Mouse (Mus musculus) cerebellum, adult 2 months (tissue): ENCODE data around the gene Tbc1d1.

Source experiments
- CTCF ChIP-seq: fragments of 200-500 bp; IDR thresholded peaks from 2 replicates; pipeline ENCODE4 v1.5.1; 2011; ENCODE audit warnings: low read depth, mild to moderate bottlenecking, control low read depth, low read length, moderate library complexity, borderline replicate concordance; ENCODE audit not compliant: insufficient read depth
- POLR2A ChIP-seq: fragments of 200-500 bp; IDR thresholded peaks from 2 replicates; pipeline ENCODE4 v1.6.1; 2011; ENCODE audit warnings: low read length, control low read depth, borderline replicate concordance; ENCODE audit not compliant: insufficient read depth

DNA sequence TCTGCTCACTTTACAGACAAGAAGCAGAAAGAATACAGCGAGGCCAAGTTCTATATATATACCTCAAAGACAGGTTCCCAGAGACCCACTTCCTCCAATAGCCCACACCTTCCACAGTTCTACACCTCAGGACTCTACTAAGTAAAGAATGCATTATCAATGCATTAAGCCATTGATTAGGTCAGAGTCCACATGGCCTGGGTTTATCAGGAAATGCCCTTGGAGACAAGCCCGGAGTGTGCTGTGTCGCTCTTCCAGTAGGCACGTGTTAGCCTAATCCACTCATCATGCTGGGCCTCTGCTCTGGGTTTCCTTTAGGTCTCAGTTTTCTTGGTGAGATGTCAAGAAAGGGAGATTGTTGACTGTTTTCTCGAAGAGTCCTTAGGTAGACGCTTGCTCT, 41.9 kb upstream of the Tbc1d1 start:
- no peak for TF ChIP-seq CTCF
- no peak for TF ChIP-seq POLR2A
